Mouse (Mus musculus) forebrain, postnatal 0 days (tissue): ENCODE data around the gene Olfr887. TPM values are rescaled to one million over a fixed set of nuclear protein-coding genes. Genes with fewer than 3 reads are reported as not detected.

Source experiments
- ATAC-seq: fragments of 200-750 bp; cut with Nextera tagmentation; 2 replicates; pipeline ENCODE4 v1.8.0; 2017; ENCODE audit warnings: mild to moderate bottlenecking, moderate library complexity
- DNase-seq: peaks from one replicate; pipeline ENCODE4 v3.0.0-alpha.2; 2015
- H3K27ac ChIP-seq: fragments of 300-500 bp; sonication (generic); 2 replicates; pipeline ENCODE4 v1.5.1; 2014; ENCODE audit warnings: low read depth, mild to moderate bottlenecking, antibody characterized with exemption, low read length, moderate library complexity, mixed read lengths
- H3K27me3 ChIP-seq: fragments of 300-500 bp; sonication (generic); 2 replicates; pipeline ENCODE4 v1.6.1; 2014; ENCODE audit warnings: mild to moderate bottlenecking, low read length, mixed read lengths; ENCODE audit not compliant: insufficient read depth
- H3K36me3 ChIP-seq: fragments of 300-500 bp; sonication (generic); 2 replicates; pipeline ENCODE4 v1.6.1; 2014; ENCODE audit warnings: mild to moderate bottlenecking, moderate library complexity; ENCODE audit not compliant: insufficient read depth
- H3K4me1 ChIP-seq: fragments of 300-500 bp; sonication (generic); 2 replicates; pipeline ENCODE4 v1.6.1; 2014; ENCODE audit warnings: antibody characterized with exemption; ENCODE audit not compliant: insufficient read depth
- H3K4me2 ChIP-seq: fragments of 300-500 bp; sonication (generic); 2 replicates; pipeline ENCODE4 v1.6.1; 2014; ENCODE audit warnings: low read depth, mild to moderate bottlenecking, moderate library complexity
- H3K4me3 ChIP-seq: fragments of 300-500 bp; sonication (generic); 2 replicates; pipeline ENCODE4 v1.5.1; 2014; ENCODE audit warnings: low read depth, low read length, mixed read lengths
- H3K9ac ChIP-seq: fragments of 300-500 bp; sonication (generic); 2 replicates; pipeline ENCODE4 v1.6.1; 2014; ENCODE audit warnings: mild to moderate bottlenecking
- H3K9me3 ChIP-seq: fragments of 300-500 bp; sonication (generic); 2 replicates; pipeline ENCODE4 v1.6.1; 2016; ENCODE audit warnings: low read length
- CTCF ChIP-seq: sonication (generic); IDR thresholded peaks from 2 replicates; pipeline ENCODE4 v1.5.1; 2016; ENCODE audit warnings: antibody characterized with exemption, control low read depth, low read depth
- WGBS: fragments of 180-500 bp; shearing (Covaris S2); extraction: QIAGEN DNeasy Blood & Tissue Kit; methylation state at CpG from one replicate; pipeline ENCODE4 v1.1.7; 2014; 5-methylcytosine and 5-hydroxymethylcytosine counted together
- polyA plus RNA-seq: library from polyadenylated mRNA; unstranded; fragments of >200 nt; fragmentation: Nextera tagmentation; extraction: Ambion mirVana; gene quantifications from 2 replicates; pipeline ENCODE4 v1.2.1, GENCODE M21; 2015
- total RNA-seq: library from RNA; depleted of rRNA; stranded (reverse); fragments of >200 nt; gene quantifications from 2 replicates; pipeline ENCODE4 v1.2.3, GENCODE M21; 2014; rRNA removed

Gene Olfr887
- total RNA-seq: not detected in 2 replicates
- polyA plus RNA-seq: not detected in 2 replicates

DNA sequence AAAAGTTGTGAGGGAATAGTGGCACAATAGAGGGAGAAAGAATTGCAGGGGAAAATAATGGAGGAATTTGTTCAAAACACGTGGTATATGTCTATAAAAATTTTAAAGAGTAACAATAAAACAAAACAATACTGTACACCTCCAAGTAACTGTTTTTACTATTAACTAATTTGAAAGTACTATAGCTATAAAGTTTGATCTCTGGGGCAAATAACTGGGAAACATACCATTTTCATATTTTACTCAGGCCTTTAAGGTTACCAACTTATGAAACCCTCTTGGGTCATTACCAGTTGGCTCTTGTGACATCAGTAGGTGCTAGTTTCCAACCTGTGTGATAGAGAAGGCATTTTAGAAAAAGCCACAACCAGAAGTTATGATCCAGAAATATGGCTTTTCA, at the start of gene Olfr887:
TSS of gene Olfr887 (plus strand) at position 301 of the 400 bp plus-strand sequence.
- Histone ChIP-seq H3K27me3 (no peaks in the 10 kb centered on the region), H3K4me2 (no peak within 1 kb of the TSS), H3K4me3 (no peak within 1 kb of the TSS), H3K4me1 (no peaks in the 10 kb centered on the region), H3K9me3 (no peaks in the 10 kb centered on the region), H3K9ac (no peak within 1 kb of the TSS), H3K36me3 (no peaks in the 10 kb centered on the region), H3K27ac (no peak within 1 kb of the TSS)
- no peak for TF ChIP-seq CTCF
- ATAC-seq (no peak), DNase-seq (no peak)
- WGBS: 61% methylated on average over 1 of the region's 1 CpGs

DNA sequence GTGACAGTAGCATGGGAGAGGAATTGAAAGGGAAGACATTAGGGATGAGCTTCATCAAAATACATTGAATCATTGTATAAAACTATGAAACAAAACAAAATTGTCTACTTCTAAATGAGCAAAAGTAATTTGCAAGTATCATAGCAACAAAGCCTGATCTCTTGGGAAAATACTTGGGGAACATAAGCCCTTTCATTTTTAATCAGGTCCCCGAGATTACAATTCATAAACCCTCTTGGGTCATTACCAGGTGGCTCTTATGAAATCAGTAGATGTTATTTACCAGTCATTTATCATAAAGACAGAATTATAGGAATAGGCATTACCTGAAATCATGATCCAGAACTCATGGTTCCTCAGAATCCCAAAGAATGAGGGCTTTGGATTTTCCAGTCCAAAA, 37.6 kb upstream of the Olfr887 start, which contains the start of gene Olfr884:
TSS of gene Olfr884 (plus strand) at position 301 of the 400 bp plus-strand sequence.
- no peak within 1 kb of the TSS for H3K4me3 ChIP-seq
- 64% methylated on average over 1 of the region's 1 CpGs for WGBS

DNA sequence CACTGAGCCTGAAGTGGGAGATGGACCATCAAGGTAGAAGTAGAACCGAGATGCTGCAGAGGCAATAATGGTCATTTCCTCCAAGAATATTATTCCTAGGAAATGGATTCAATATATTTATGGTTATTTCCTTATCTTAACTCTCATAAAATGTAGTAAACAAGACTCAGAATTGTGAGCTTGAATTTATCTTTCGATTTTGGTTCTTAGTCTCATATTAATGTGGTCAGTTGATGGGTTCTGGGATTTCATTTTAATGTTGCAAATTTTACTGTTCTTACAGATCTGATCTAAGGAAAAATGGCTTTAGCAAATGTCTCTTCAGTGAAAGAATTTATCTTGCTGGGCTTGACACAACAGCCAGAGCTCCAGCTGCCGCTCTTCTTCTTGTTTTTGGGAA, 22.9 kb upstream of the Olfr887 start, which contains the start of gene Olfr885:
TSS of gene Olfr885 (plus strand) at position 301 of the 400 bp plus-strand sequence.
- WGBS: 90% methylated on average over 3 of the region's 3 CpGs
- Histone ChIP-seq H3K4me1 (no peaks in the 10 kb centered on the region), H3K27ac (no peak within 1 kb of the TSS), H3K9me3 (no peaks in the 10 kb centered on the region), H3K4me3 (no peak within 1 kb of the TSS), H3K9ac (no peak within 1 kb of the TSS), H3K4me2 (no peak within 1 kb of the TSS), H3K36me3 (no peaks in the 10 kb centered on the region), H3K27me3 (no peaks in the 10 kb centered on the region)
- ATAC-seq (no peak), DNase-seq (no peak)
- TF ChIP-seq CTCF: no peak

More for the DNA sequence above, 37.6 kb upstream of the Olfr887 start, which contains the start of gene Olfr884:
- Histone ChIP-seq H3K4me2 (no peak within 1 kb of the TSS), H3K27me3 (no peaks in the 10 kb centered on the region), H3K4me1 (no peaks in the 10 kb centered on the region), H3K9ac (no peak within 1 kb of the TSS), H3K27ac (no peak within 1 kb of the TSS), H3K9me3 (no peaks in the 10 kb centered on the region), H3K36me3 (no peaks in the 10 kb centered on the region)
- DNase-seq (no peak), ATAC-seq (no peak)
- TF ChIP-seq CTCF: no peak

DNA sequence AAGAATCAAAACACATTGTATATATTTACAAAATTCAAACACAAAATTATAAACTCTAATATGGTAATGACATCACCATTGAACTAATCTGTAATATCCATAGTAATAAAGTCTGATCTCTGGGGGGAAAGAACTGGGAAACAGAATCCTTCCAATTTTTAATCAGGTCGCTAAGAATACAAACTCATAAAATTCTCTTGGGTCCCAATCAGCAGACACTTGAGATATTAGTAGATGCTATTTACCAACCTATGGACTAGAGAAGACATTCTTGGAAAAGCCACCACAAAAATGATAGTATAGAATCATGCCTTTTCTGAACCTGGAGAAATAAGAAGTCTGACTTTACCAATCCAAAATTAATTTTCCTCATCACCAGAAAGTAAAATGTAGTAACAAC, 24.0 kb downstream of the Olfr887 start, which contains the start of gene Olfr888:
TSS of gene Olfr888 (plus strand) at position 301 of the 400 bp plus-strand sequence.
- H3K9me3 ChIP-seq: no peaks in the 10 kb centered on the region
- WGBS: 82% methylated on average over 1 of the region's 1 CpGs
- H3K9ac ChIP-seq: no peak within 1 kb of the TSS

DNA sequence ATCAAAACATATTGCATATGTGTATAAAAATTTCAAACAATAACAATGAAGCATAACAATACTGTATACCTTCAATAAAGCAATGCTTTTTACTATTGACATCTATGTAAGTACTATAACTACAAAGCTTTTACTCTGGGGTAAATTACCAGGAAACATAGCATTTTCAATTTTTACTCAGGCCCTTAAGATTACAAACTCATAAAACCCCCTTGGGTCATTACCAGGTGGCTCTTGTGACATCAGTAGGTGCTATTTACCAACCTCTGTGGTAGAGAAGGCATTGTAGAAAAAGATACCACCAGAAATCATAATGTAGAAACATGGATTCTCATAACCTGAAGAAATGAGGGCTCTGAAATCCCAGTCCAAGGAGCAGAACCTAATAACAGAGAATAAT, 31.0 kb downstream of the Olfr887 start, which contains the start of gene Olfr889:
TSS of gene Olfr889 (plus strand) at position 301 of the 400 bp plus-strand sequence.
- no peak for TF ChIP-seq CTCF
- no peaks in the 10 kb centered on the region for H3K4me1 ChIP-seq
- no peak within 1 kb of the TSS for H3K4me3 ChIP-seq
- no peak within 1 kb of the TSS for H3K9ac ChIP-seq
- H3K27me3 ChIP-seq: no peaks in the 10 kb centered on the region
- ATAC-seq: no peak
- no peaks in the 10 kb centered on the region for H3K9me3 ChIP-seq
- DNase-seq: no peak
- H3K36me3 ChIP-seq: no peaks in the 10 kb centered on the region
- no peak within 1 kb of the TSS for H3K27ac ChIP-seq
- H3K4me2 ChIP-seq: no peak within 1 kb of the TSS

More for the DNA sequence above, 24.0 kb downstream of the Olfr887 start, which contains the start of gene Olfr888:
- Histone ChIP-seq H3K4me3 (no peak within 1 kb of the TSS), H3K4me1 (no peaks in the 10 kb centered on the region), H3K4me2 (no peak within 1 kb of the TSS), H3K27me3 (no peaks in the 10 kb centered on the region), H3K36me3 (no peaks in the 10 kb centered on the region), H3K27ac (no peak within 1 kb of the TSS)
- no peak for ATAC-seq
- DNase-seq: no peak
- no peak for TF ChIP-seq CTCF

Other genes with a start within 250 kb of the Olfr887 start
- gene Olfr877, start 229.8 kb upstream of the Olfr887 start, total RNA-seq: not detected in 2 replicates
- gene Olfr877, start 229.8 kb upstream of the Olfr887 start, polyA plus RNA-seq: 0.11 TPM in 1 of 2 replicates, not detected in the other
- gene Olfr145, start 187.3 kb upstream of the Olfr887 start, total RNA-seq: not detected in 2 replicates
- not detected in 2 replicates for gene Olfr145, start 187.3 kb upstream of the Olfr887 start, polyA plus RNA-seq
- not detected in 2 replicates for gene Olfr878, start 166.2 kb upstream of the Olfr887 start, total RNA-seq
- not detected in 2 replicates for gene Olfr878, start 166.2 kb upstream of the Olfr887 start, polyA plus RNA-seq
- gene Olfr881, start 92.2 kb upstream of the Olfr887 start, total RNA-seq: not detected in 2 replicates
- not detected in 2 replicates for gene Olfr881, start 92.2 kb upstream of the Olfr887 start, polyA plus RNA-seq
- gene Olfr883, start 58.3 kb upstream of the Olfr887 start, total RNA-seq: not detected in 2 replicates
- not detected in 2 replicates for gene Olfr883, start 58.3 kb upstream of the Olfr887 start, polyA plus RNA-seq
- gene Olfr884, start 37.5 kb upstream of the Olfr887 start, total RNA-seq: not detected in 2 replicates
- gene Olfr884, start 37.5 kb upstream of the Olfr887 start, polyA plus RNA-seq: not detected in 2 replicates
- not detected in 2 replicates for gene Olfr885, start 22.8 kb upstream of the Olfr887 start, total RNA-seq
- gene Olfr885, start 22.8 kb upstream of the Olfr887 start, polyA plus RNA-seq: not detected in 2 replicates
- gene Olfr888, start 24.1 kb downstream of the Olfr887 start, total RNA-seq: not detected in 2 replicates
- not detected in 2 replicates for gene Olfr888, start 24.1 kb downstream of the Olfr887 start, polyA plus RNA-seq
- not detected in 2 replicates for gene Olfr889, start 31.1 kb downstream of the Olfr887 start, total RNA-seq
- gene Olfr889, start 31.1 kb downstream of the Olfr887 start, polyA plus RNA-seq: 0.02 and 0.04 TPM in 2 replicates
- gene Olfr890, start 58.4 kb downstream of the Olfr887 start, total RNA-seq: not detected in 2 replicates
- not detected in 2 replicates for gene Olfr890, start 58.4 kb downstream of the Olfr887 start, polyA plus RNA-seq
- gene Olfr891, start 96.7 kb downstream of the Olfr887 start, total RNA-seq: not detected in 2 replicates
- not detected in 2 replicates for gene Olfr891, start 96.7 kb downstream of the Olfr887 start, polyA plus RNA-seq
- gene Olfr893, start 124.3 kb downstream of the Olfr887 start, total RNA-seq: not detected in 2 replicates
- not detected in 2 replicates for gene Olfr893, start 124.3 kb downstream of the Olfr887 start, polyA plus RNA-seq
- not detected in 2 replicates for gene Olfr894, start 134.0 kb downstream of the Olfr887 start, total RNA-seq
- not detected in 2 replicates for gene Olfr894, start 134.0 kb downstream of the Olfr887 start, polyA plus RNA-seq
- gene Olfr143, start 168.7 kb downstream of the Olfr887 start, total RNA-seq: not detected in 2 replicates
- gene Olfr143, start 168.7 kb downstream of the Olfr887 start, polyA plus RNA-seq: not detected in 2 replicates
- not detected in 2 replicates for gene Olfr895, start 183.8 kb downstream of the Olfr887 start, total RNA-seq
- not detected in 2 replicates for gene Olfr895, start 183.8 kb downstream of the Olfr887 start, polyA plus RNA-seq
- not detected in 2 replicates for gene Olfr896-ps1, start 207.0 kb downstream of the Olfr887 start, total RNA-seq
- not detected in 2 replicates for gene Olfr896-ps1, start 207.0 kb downstream of the Olfr887 start, polyA plus RNA-seq
- gene Olfr25, start 245.0 kb downstream of the Olfr887 start, total RNA-seq: not detected in 2 replicates
- not detected in 2 replicates for gene Olfr25, start 245.0 kb downstream of the Olfr887 start, polyA plus RNA-seq